Mouse (Mus musculus): Measurements from ENCODE around the gene Gm1123.

- no peak for TF ChIP-seq CTCF (IDR thresholded peaks at IDR 0.05; ENCODE audit: insufficient read depth, low read depth, low read length)
- TF ChIP-seq POLR2A (IDR thresholded peaks at IDR 0.05; ENCODE audit: insufficient read depth, low read depth, low read length), result no peak
Measured at GRCm38 (mm10) chr9:99041994-99042393, 6.5 kb upstream of the Gm1123 start.
